Mouse (Mus musculus) hindbrain, embryonic 11.5 days (tissue): ENCODE measurements around the gene Kcnt2. TPM values are rescaled to one million over a fixed set of nuclear protein-coding genes. Genes with fewer than 3 reads are reported as not detected.

Source experiments
- ATAC-seq: fragments of 200-750 bp; cut with Nextera tagmentation; 2 replicates; pipeline ENCODE4 v1.8.0; 2017; ENCODE audit warnings: mild to moderate bottlenecking, moderate TSS enrichment, moderate library complexity; ENCODE audit not compliant: low FRiP score
- DNase-seq: peaks from one replicate; pipeline ENCODE4 v3.0.0-alpha.2; 2015; ENCODE audit warnings: low spot score
- H3K27ac ChIP-seq: fragments of 300-500 bp; sonication (generic); 2 replicates; pipeline ENCODE4 v1.5.1; 2014; ENCODE audit warnings: mild to moderate bottlenecking, low read depth, low read length
- H3K27me3 ChIP-seq: fragments of 300-500 bp; sonication (generic); 2 replicates; pipeline ENCODE4 v1.6.1; 2014; ENCODE audit warnings: mild to moderate bottlenecking, low read length, moderate library complexity, mixed read lengths; ENCODE audit not compliant: control insufficient read depth, insufficient read depth
- H3K36me3 ChIP-seq: fragments of 300-500 bp; sonication (generic); 2 replicates; pipeline ENCODE4 v1.6.1; 2014; ENCODE audit warnings: mild to moderate bottlenecking, low read length, moderate library complexity, mixed read lengths; ENCODE audit not compliant: control insufficient read depth, insufficient read depth
- H3K4me1 ChIP-seq: fragments of 300-500 bp; sonication (generic); replicated peaks from 2 replicates; pipeline ENCODE4 v1.6.1; 2014; ENCODE audit warnings: low read length, mixed read lengths; ENCODE audit not compliant: control insufficient read depth, insufficient read depth
- H3K4me2 ChIP-seq: fragments of 300-500 bp; sonication (generic); replicated peaks from 2 replicates; pipeline ENCODE4 v1.6.1; 2014; ENCODE audit warnings: mild to moderate bottlenecking, low read depth, low read length
- H3K4me3 ChIP-seq: fragments of 300-500 bp; sonication (generic); 2 replicates; pipeline ENCODE4 v1.5.1; 2014; ENCODE audit warnings: low read depth, low read length
- H3K9ac ChIP-seq: fragments of 300-500 bp; sonication (generic); 2 replicates; pipeline ENCODE4 v1.6.1; 2014; ENCODE audit warnings: low read depth, low read length
- H3K9me3 ChIP-seq: fragments of 300-500 bp; sonication (generic); 2 replicates; pipeline ENCODE4 v1.6.1; 2016; ENCODE audit warnings: low read length; ENCODE audit not compliant: control insufficient read depth
- WGBS: fragments of 180-500 bp; shearing (Covaris S2); extraction: QIAGEN DNeasy Blood & Tissue Kit; methylation state at CpG from one replicate; pipeline ENCODE4 v1.1.7; 2014; 5-methylcytosine and 5-hydroxymethylcytosine counted together
- polyA plus RNA-seq: library from polyadenylated mRNA; unstranded; fragments of >200 nt; fragmentation: Nextera tagmentation; extraction: Ambion mirVana; gene quantifications from 2 replicates; pipeline ENCODE4 v1.2.1, GENCODE M21; 2014

The Kcnt2 gene
- polyA plus RNA-seq, 1 experiment from 2014 or later: 1.6 TPM

GRCm38 (mm10) chr1:140659607-140660340, 413.8 kb downstream of the Kcnt2 start:
- DNase-seq: peak; percentile 3

GRCm38 (mm10) chr1:140660751-140661403, 414.9 kb downstream of the Kcnt2 start:
- H3K4me3 ChIP-seq: no peak overlapping the region
- no peaks in the 10 kb centered on the region for H3K27me3 ChIP-seq
- no peak overlapping the region for H3K27ac ChIP-seq
- H3K4me2 ChIP-seq: no peak overlapping the region
- no peaks in the 10 kb centered on the region for H3K4me1 ChIP-seq
- no peaks in the 10 kb centered on the region for H3K36me3 ChIP-seq
- peak; percentile 36; the same call in 1 of the 2 replicates for ATAC-seq
- H3K9me3 ChIP-seq: no peaks in the 10 kb centered on the region
- peak; percentile 3 for DNase-seq
- WGBS: 65% methylated on average over 12 of the region's 12 CpGs
- H3K9ac ChIP-seq: no peak overlapping the region

More at GRCm38 (mm10) chr1:140659607-140660340, 413.8 kb downstream of the Kcnt2 start:
- no peak overlapping the region for H3K27ac ChIP-seq
- H3K4me2 ChIP-seq: no peak overlapping the region
- H3K9me3 ChIP-seq: no peaks in the 10 kb centered on the region
- no peaks in the 10 kb centered on the region for H3K4me1 ChIP-seq
- 62% methylated on average over 3 of the region's 3 CpGs for WGBS
- H3K36me3 ChIP-seq: no peaks in the 10 kb centered on the region
- no peaks in the 10 kb centered on the region for H3K27me3 ChIP-seq
- ATAC-seq: no peak
- H3K9ac ChIP-seq: no peak overlapping the region
- no peak overlapping the region for H3K4me3 ChIP-seq

- Histone ChIP-seq H3K36me3 (no peaks in the 10 kb centered on the region), H3K9me3 (no peaks in the 10 kb centered on the region), H3K27me3 (no peaks in the 10 kb centered on the region), H3K4me1 (no peaks in the 10 kb centered on the region), H3K27ac (no peak overlapping the region), H3K9ac (no peak overlapping the region), H3K4me3 (no peak overlapping the region), H3K4me2 (no peak overlapping the region)
- peak; percentile 82; the same call in 1 of the 2 replicates for ATAC-seq
- DNase-seq: peak; percentile 53
- WGBS: 35% methylated on average over 3 of the region's 3 CpGs
These were observed 415.4 kb downstream of the Kcnt2 start for GRCm38 (mm10) chr1:140661404-140661787.

Other genes starting within 250 kb of the Kcnt2 start
- 3.7 and 4.2 TPM in 2 replicates for gene Cfh, start 62.4 kb upstream of the Kcnt2 start, polyA plus RNA-seq